In genomic region chr8:90957711-90958110, GRCm38 (mm10) we compare ENCODE assay signal across 12 mouse cellular contexts.
DNase-seq lines count a peak whose midpoint lies in the region; ATAC-seq and TF ChIP-seq lines count a peak whose summit lies in the region.
"Had no signal": no experiment of that assay in that cellular context is flagged by ENCODE, and none has a peak within 500 bp of the region (broad histone marks: within the 10 kb centered on the region; RNA-seq: fewer than 3 reads in every experiment).

No protein-coding gene starts in this region.

- TF ChIP-seq CTCF in brain, embryonic 14.5 days (IDR thresholded peaks at IDR 0.05; ENCODE audit: borderline replicate concordance, extremely low read depth, insufficient read depth, insufficient read length) = no peak

- no peak overlapping the region for H3K27ac ChIP-seq in heart, embryonic 14.5 days (replicated peaks in 1 of 2; ENCODE audit: control insufficient read depth in 1 of 2, insufficient read depth in 1 of 2, low read depth in 2 of 2, low read length in 2 of 2)
- no peak overlapping the region for H3K27ac ChIP-seq in forebrain, embryonic 13.5 days
- no peak overlapping the region for H3K27ac ChIP-seq in midbrain, embryonic 11.5 days (ENCODE audit: low read depth, low read length)
- H3K27ac ChIP-seq: heart, embryonic 15.5 days; liver, embryonic 14.5 days had no signal

- no peak for DNase-seq in heart, postnatal 25 days (ENCODE audit: low spot score)
- DNase-seq in brain, embryonic 14.5 days (ENCODE audit: low read depth) = peak; percentile 40
- DNase-seq in midbrain, embryonic 11.5 days (ENCODE audit: low spot score, missing footprints) = no peak
- DNase-seq in right cerebral cortex, postnatal 25 days = no peak
- no peak for DNase-seq in left cerebral cortex, postnatal 14 days (ENCODE audit: low spot score in 2 of 2)
- DNase-seq: kidney, postnatal 4 days; thymus, postnatal 36 days had no signal

- no peaks in the 10 kb centered on the region for H3K27me3 ChIP-seq in heart, embryonic 14.5 days (ENCODE audit: control insufficient read depth, insufficient read depth, low read length)
- H3K27me3 ChIP-seq in forebrain, embryonic 13.5 days = no peaks in the 10 kb centered on the region
- no peaks in the 10 kb centered on the region for H3K27me3 ChIP-seq in midbrain, embryonic 11.5 days (ENCODE audit: control insufficient read depth, insufficient read depth, low read length)
- H3K27me3 ChIP-seq: heart, embryonic 15.5 days had no signal

- TF ChIP-seq POLR2A in brain, embryonic 14.5 days (IDR thresholded peaks at IDR 0.05; ENCODE audit: borderline replicate concordance, extremely low read depth, insufficient read depth, insufficient read length, poor library complexity, severe bottlenecking) = no peak

- peak overlapping the region; percentile 80; the same call in 1 of the 2 replicates for H3K4me2 ChIP-seq in heart, embryonic 14.5 days (ENCODE audit: low read length)
- peak overlapping the region; percentile 87 for H3K4me2 ChIP-seq in forebrain, embryonic 13.5 days
- peak overlapping the region; percentile 67 for H3K4me2 ChIP-seq in midbrain, embryonic 11.5 days

- no peak overlapping the region for H3K4me3 ChIP-seq in heart, embryonic 14.5 days (ENCODE audit: control insufficient read depth in 1 of 2, insufficient read depth in 1 of 2, low read depth in 1 of 2, low read length in 2 of 2)
- H3K4me3 ChIP-seq in forebrain, embryonic 13.5 days = peak overlapping the region; percentile 52
- no peak overlapping the region for H3K4me3 ChIP-seq in midbrain, embryonic 11.5 days (ENCODE audit: low read depth, low read length)
- H3K4me3 ChIP-seq: heart, embryonic 15.5 days had no signal

- H3K4me1 ChIP-seq in heart, embryonic 14.5 days (ENCODE audit: control insufficient read depth in 2 of 2, insufficient read depth in 2 of 2, low read length in 2 of 2) = peaks cover 0 to 14% of the 10 kb centered on the region in 2 experiments; a peak in 2 of 4 replicates
- H3K4me1 ChIP-seq in forebrain, embryonic 13.5 days = peaks cover 43% of the 10 kb centered on the region
- peaks cover 22% of the 10 kb centered on the region for H3K4me1 ChIP-seq in midbrain, embryonic 11.5 days (ENCODE audit: control insufficient read depth, insufficient read depth, low read length)

- intact Hi-C loops in heart, postnatal 25 days (cut with DNase I) = no loop called here
- intact Hi-C loops in left cerebral cortex, postnatal 14 days (cut with DNase I) = loop anchor here (5.0 kb wide), 1 partner anchor 50 kb away; no protein-coding TSS in a partner anchor

- H3K9ac ChIP-seq in heart, embryonic 14.5 days (ENCODE audit: low read length) = no peak overlapping the region
- H3K9ac ChIP-seq in forebrain, embryonic 13.5 days = peak overlapping the region; percentile 71
- no peak overlapping the region for H3K9ac ChIP-seq in midbrain, embryonic 11.5 days (ENCODE audit: low read length)
- H3K9ac ChIP-seq: heart, embryonic 15.5 days; liver, embryonic 14.5 days had no signal

- H3K36me3 ChIP-seq in heart, embryonic 14.5 days (ENCODE audit: control insufficient read depth, insufficient read depth, low read length) = peaks cover 18% of the 10 kb centered on the region
- H3K36me3 ChIP-seq in forebrain, embryonic 13.5 days (ENCODE audit: poor library complexity, severe bottlenecking) = no peaks in the 10 kb centered on the region
- H3K36me3 ChIP-seq in midbrain, embryonic 11.5 days (ENCODE audit: control insufficient read depth, insufficient read depth, low read length) = no peaks in the 10 kb centered on the region
- H3K36me3 ChIP-seq: heart, embryonic 15.5 days had no signal

- ATAC-seq in heart, embryonic 14.5 days (ENCODE audit: insufficient number of reproducible peaks, insufficient read depth, low FRiP score, low read depth) = no peak
- ATAC-seq in forebrain, embryonic 13.5 days = no peak
- ATAC-seq in midbrain, embryonic 11.5 days (ENCODE audit: low FRiP score) = no peak
- ATAC-seq in megakaryocyte progenitor cell, adult 5-6 weeks (replicated peaks; ENCODE audit: poor library complexity) = no peak

- H3K9me3 ChIP-seq in heart, embryonic 14.5 days (ENCODE audit: control insufficient read depth, low read length) = no peaks in the 10 kb centered on the region
- H3K9me3 ChIP-seq in forebrain, embryonic 13.5 days (replicated peaks) = no peaks in the 10 kb centered on the region
- no peaks in the 10 kb centered on the region for H3K9me3 ChIP-seq in midbrain, embryonic 11.5 days (ENCODE audit: control insufficient read depth, low read length)
- H3K9me3 ChIP-seq: heart, embryonic 15.5 days had no signal
